Mouse (Mus musculus): ENCODE data around the gene Hist1h2ba. TPM values are rescaled to one million over a fixed set of nuclear protein-coding genes. Genes with fewer than 3 reads are reported as not detected.

Hist1h2ba gene
- not detected for polyA plus RNA-seq (2014; fragmentation: Illumina TruSeq; extraction: RNeasy Lipid Tissue Mini Kit (QIAGEN cat#74804); ENCODE audit: low read depth, low replicate concordance)

GRCm38 (mm10) chr13:23933421-23934210 lies at the start of gene Hist1h2ba:
Gene Hist1h2ba, minus strand, starts transcription at chr13:23934156.

GRCm38 (mm10) chr13:23934211-23934520 lies 210 bp upstream of the Hist1h2ba start, which contains the start of gene Hist1h2aa:
Gene Hist1h2aa, plus strand, starts transcription at chr13:23934462.

DNA sequence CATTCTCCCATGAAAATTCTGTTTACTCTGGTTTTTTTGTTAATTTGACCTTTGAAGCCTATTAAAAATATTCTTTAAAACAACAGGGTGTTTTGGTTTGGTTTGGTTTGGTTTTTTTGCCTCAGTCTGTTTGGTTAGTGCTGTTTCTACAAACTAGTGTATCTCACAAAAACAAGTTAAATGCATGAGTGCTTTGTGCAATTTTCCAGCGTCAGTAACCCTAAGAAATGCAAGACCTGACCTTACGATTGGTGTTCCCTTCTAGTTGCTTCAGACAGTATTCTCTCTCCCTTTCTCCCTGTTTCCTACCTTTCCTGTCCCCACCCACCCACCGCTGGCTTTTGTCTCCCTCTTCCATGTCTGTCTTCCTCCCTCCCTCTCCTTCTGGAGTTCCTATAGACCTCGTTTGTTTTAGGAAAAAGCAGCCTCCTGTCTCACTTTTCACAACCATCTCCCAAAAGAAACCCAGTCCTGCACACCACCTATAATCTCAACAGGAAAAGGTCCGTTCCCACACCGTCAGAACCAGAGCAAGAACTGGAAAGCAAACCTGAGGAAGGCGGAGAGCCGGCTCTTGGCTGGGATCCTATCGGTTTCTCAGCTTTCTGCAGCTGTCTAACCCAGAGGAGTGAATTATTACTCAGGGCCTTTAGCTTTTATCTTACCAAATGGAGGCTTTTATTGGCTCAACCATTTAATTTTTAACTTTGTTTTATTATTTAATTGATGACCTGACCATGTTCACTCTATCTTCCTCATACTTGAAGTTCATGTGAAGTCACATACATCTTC lies 19.4 kb downstream of the Hist1h2ba start, which contains the start of gene Slc17a4:
Slc17a4 (minus strand) TSS at position 634 of the 792 bp plus-strand sequence.

Other genes with a start within 250 kb of the Hist1h2ba start
- gene Hist1h2bc, start 250.0 kb downstream of the Hist1h2ba start, polyA plus RNA-seq (2014; fragmentation: Illumina TruSeq; extraction: RNeasy Lipid Tissue Mini Kit (QIAGEN cat#74804); ENCODE audit: low read depth, low replicate concordance) = 366 TPM
- gene Hist1h1t, start 238.3 kb downstream of the Hist1h2ba start, polyA plus RNA-seq (2014; fragmentation: Illumina TruSeq; extraction: RNeasy Lipid Tissue Mini Kit (QIAGEN cat#74804); ENCODE audit: low read depth, low replicate concordance) = not detected
- 6.6 TPM for gene Hist1h4c, start 235.7 kb downstream of the Hist1h2ba start, polyA plus RNA-seq (2014; fragmentation: Illumina TruSeq; extraction: RNeasy Lipid Tissue Mini Kit (QIAGEN cat#74804); ENCODE audit: low read depth, low replicate concordance)
- gene Hfe, start 223.3 kb downstream of the Hist1h2ba start, polyA plus RNA-seq (2014; fragmentation: Illumina TruSeq; extraction: RNeasy Lipid Tissue Mini Kit (QIAGEN cat#74804); ENCODE audit: low read depth, low replicate concordance) = 29.7 TPM
- gene Hist1h1c, start 195.3 kb downstream of the Hist1h2ba start, polyA plus RNA-seq (2014; fragmentation: Illumina TruSeq; extraction: RNeasy Lipid Tissue Mini Kit (QIAGEN cat#74804); ENCODE audit: low read depth, low replicate concordance) = 67.6 TPM
- gene Hist1h3c, start 188.6 kb downstream of the Hist1h2ba start, polyA plus RNA-seq (2014; fragmentation: Illumina TruSeq; extraction: RNeasy Lipid Tissue Mini Kit (QIAGEN cat#74804); ENCODE audit: low read depth, low replicate concordance) = not detected
- gene Hist1h2bb, start 187.4 kb downstream of the Hist1h2ba start, polyA plus RNA-seq (2014; fragmentation: Illumina TruSeq; extraction: RNeasy Lipid Tissue Mini Kit (QIAGEN cat#74804); ENCODE audit: low read depth, low replicate concordance) = not detected
- gene Hist1h2ab, start 183.0 kb downstream of the Hist1h2ba start, polyA plus RNA-seq (2014; fragmentation: Illumina TruSeq; extraction: RNeasy Lipid Tissue Mini Kit (QIAGEN cat#74804); ENCODE audit: low read depth, low replicate concordance) = not detected
- gene Hist1h3b, start 181.9 kb downstream of the Hist1h2ba start, polyA plus RNA-seq (2014; fragmentation: Illumina TruSeq; extraction: RNeasy Lipid Tissue Mini Kit (QIAGEN cat#74804); ENCODE audit: low read depth, low replicate concordance) = not detected
- not detected for gene Hist1h4b, start 177.1 kb downstream of the Hist1h2ba start, polyA plus RNA-seq (2014; fragmentation: Illumina TruSeq; extraction: RNeasy Lipid Tissue Mini Kit (QIAGEN cat#74804); ENCODE audit: low read depth, low replicate concordance)
- gene Hist1h4a, start 172.9 kb downstream of the Hist1h2ba start, polyA plus RNA-seq (2014; fragmentation: Illumina TruSeq; extraction: RNeasy Lipid Tissue Mini Kit (QIAGEN cat#74804); ENCODE audit: low read depth, low replicate concordance) = not detected
- not detected for gene Hist1h3a, start 171.8 kb downstream of the Hist1h2ba start, polyA plus RNA-seq (2014; fragmentation: Illumina TruSeq; extraction: RNeasy Lipid Tissue Mini Kit (QIAGEN cat#74804); ENCODE audit: low read depth, low replicate concordance)
- not detected for gene Hist1h1a, start 170.5 kb downstream of the Hist1h2ba start, polyA plus RNA-seq (2014; fragmentation: Illumina TruSeq; extraction: RNeasy Lipid Tissue Mini Kit (QIAGEN cat#74804); ENCODE audit: low read depth, low replicate concordance)
- gene Trim38, start 164.2 kb downstream of the Hist1h2ba start, polyA plus RNA-seq (2014; fragmentation: Illumina TruSeq; extraction: RNeasy Lipid Tissue Mini Kit (QIAGEN cat#74804); ENCODE audit: low read depth, low replicate concordance) = not detected
- gene Slc17a2, start 127.2 kb downstream of the Hist1h2ba start, polyA plus RNA-seq (2014; fragmentation: Illumina TruSeq; extraction: RNeasy Lipid Tissue Mini Kit (QIAGEN cat#74804); ENCODE audit: low read depth, low replicate concordance) = 23.4 TPM
- gene Slc17a3, start 94.7 kb downstream of the Hist1h2ba start, polyA plus RNA-seq (2014; fragmentation: Illumina TruSeq; extraction: RNeasy Lipid Tissue Mini Kit (QIAGEN cat#74804); ENCODE audit: low read depth, low replicate concordance) = 577 TPM
- 1,038 TPM for gene Slc17a1, start 66.4 kb downstream of the Hist1h2ba start, polyA plus RNA-seq (2014; fragmentation: Illumina TruSeq; extraction: RNeasy Lipid Tissue Mini Kit (QIAGEN cat#74804); ENCODE audit: low read depth, low replicate concordance)
- 3.4 TPM for gene Slc17a4, start 19.1 kb downstream of the Hist1h2ba start, polyA plus RNA-seq (2014; fragmentation: Illumina TruSeq; extraction: RNeasy Lipid Tissue Mini Kit (QIAGEN cat#74804); ENCODE audit: low read depth, low replicate concordance)
- gene Hist1h2aa, start 306 bp upstream of the Hist1h2ba start, polyA plus RNA-seq (2014; fragmentation: Illumina TruSeq; extraction: RNeasy Lipid Tissue Mini Kit (QIAGEN cat#74804); ENCODE audit: low read depth, low replicate concordance) = not detected
- not detected for gene Scgn, start 57.1 kb upstream of the Hist1h2ba start, polyA plus RNA-seq (2014; fragmentation: Illumina TruSeq; extraction: RNeasy Lipid Tissue Mini Kit (QIAGEN cat#74804); ENCODE audit: low read depth, low replicate concordance)